Mouse (Mus musculus): Measurements from ENCODE around the gene Trp53bp1.

- TF ChIP-seq CTCF (IDR thresholded peaks at IDR 0.05; ENCODE audit: borderline replicate concordance, insufficient read depth, low read length): no peak
- peak; percentile 38; the same call in 1 of the 2 replicates for TF ChIP-seq POLR2A (IDR thresholded peaks at IDR 0.05; ENCODE audit: low read depth, low read length)
These were observed 17.9 kb upstream of the Trp53bp1 start, which contains the start of gene Map1a for GRCm38 (mm10) chr2:121288901-121289729.
